Mouse (Mus musculus) small intestine, adult 2 months (tissue): ENCODE measurements around the gene Sipa1l1.

Experiments used
- CTCF ChIP-seq: fragments of 200-500 bp; IDR thresholded peaks from 2 replicates; pipeline ENCODE4 v1.5.1; 2012; ENCODE audit warnings: low read depth, mild to moderate bottlenecking, control low read depth, inconsistent platforms, low read length, moderate library complexity, mixed read lengths; ENCODE audit not compliant: insufficient replicate concordance, insufficient read length; ENCODE audit errors: extremely low read depth
- POLR2A ChIP-seq: fragments of 200-500 bp; IDR thresholded peaks from 2 replicates; pipeline ENCODE4 v1.6.1; 2012; ENCODE audit warnings: low read depth, mild to moderate bottlenecking, control low read depth, inconsistent platforms, low read length, moderate library complexity

DNA sequence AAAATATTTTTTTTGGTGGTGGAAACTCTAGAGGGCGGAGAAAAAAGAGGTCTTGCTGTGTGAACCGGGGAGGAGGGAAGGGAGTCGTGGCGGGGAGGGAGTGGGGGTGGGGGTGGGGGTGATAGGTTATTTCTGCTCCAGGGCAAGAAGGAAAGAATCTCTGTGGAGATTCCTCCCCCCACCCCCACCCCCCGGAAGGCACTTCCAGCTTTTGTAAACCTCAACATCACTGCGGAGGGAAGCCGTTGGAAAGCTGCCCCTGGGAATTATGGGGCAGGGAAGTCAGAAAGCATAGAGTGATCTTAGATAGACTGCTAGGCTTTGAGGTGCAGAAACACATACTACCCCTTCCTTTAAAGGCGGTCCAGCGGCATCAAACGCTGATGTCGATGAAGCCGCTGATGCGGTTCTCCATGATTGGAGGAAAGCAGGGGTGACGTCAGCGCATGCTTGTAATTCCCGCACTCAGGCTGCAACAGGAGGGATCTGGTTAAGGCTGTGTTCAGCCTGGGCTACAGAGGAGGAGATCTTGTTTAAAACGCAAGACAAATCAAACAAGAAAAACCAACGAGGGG, 301.3 kb downstream of the Sipa1l1 start:
- TF ChIP-seq CTCF, result no peak
- TF ChIP-seq POLR2A, result no peak
